Mouse (Mus musculus) kidney, postnatal 0 days (tissue): Measurements from ENCODE around the gene Prkca. TPM values are rescaled to one million over a fixed set of nuclear protein-coding genes. Genes with fewer than 3 reads are reported as not detected.

Experiments
- ATAC-seq: fragments of 200-750 bp; cut with Nextera tagmentation; replicated peaks from 2 replicates; pipeline ENCODE4 v1.8.0; 2017; ENCODE audit warnings: low read depth, moderate number of reproducible peaks, moderate TSS enrichment, moderate library complexity; ENCODE audit not compliant: low FRiP score
- DNase-seq: peaks from one replicate; pipeline ENCODE4 v3.0.0-alpha.2; 2016; ENCODE audit warnings: low spot score
- H3K27ac ChIP-seq: fragments of 300-500 bp; sonication (generic); 2 replicates; pipeline ENCODE4 v1.5.1; 2014; ENCODE audit warnings: mild to moderate bottlenecking
- H3K27me3 ChIP-seq: fragments of 300-500 bp; sonication (generic); 2 replicates; pipeline ENCODE4 v1.6.1; 2014; ENCODE audit warnings: low read length, mixed read lengths; ENCODE audit not compliant: insufficient read depth
- H3K36me3 ChIP-seq: fragments of 300-500 bp; sonication (generic); 2 replicates; pipeline ENCODE4 v1.6.1; 2014; ENCODE audit warnings: low read length, mixed read lengths; ENCODE audit not compliant: insufficient read depth
- H3K4me1 ChIP-seq: fragments of 300-500 bp; sonication (generic); replicated peaks from 2 replicates; pipeline ENCODE4 v1.6.1; 2014; ENCODE audit warnings: antibody characterized with exemption, low read length, mixed read lengths; ENCODE audit not compliant: insufficient read depth
- H3K4me2 ChIP-seq: fragments of 300-500 bp; sonication (generic); 2 replicates; pipeline ENCODE4 v1.6.1; 2014; ENCODE audit warnings: mild to moderate bottlenecking, low read length, moderate library complexity, mixed read lengths
- H3K4me3 ChIP-seq: fragments of 300-500 bp; sonication (generic); replicated peaks from 2 replicates; pipeline ENCODE4 v1.5.1; 2014; ENCODE audit warnings: low read depth, low read length
- H3K9ac ChIP-seq: fragments of 300-500 bp; sonication (generic); 2 replicates; pipeline ENCODE4 v1.6.1; 2014; ENCODE audit warnings: low read depth, low read length
- H3K9me3 ChIP-seq: fragments of 300-500 bp; sonication (generic); replicated peaks from 2 replicates; pipeline ENCODE4 v1.6.1; 2016; ENCODE audit warnings: low read length, inconsistent platforms, mixed read lengths
- CTCF ChIP-seq: IDR thresholded peaks from 2 replicates; pipeline ENCODE4 v1.5.1; 2016; ENCODE audit warnings: antibody characterized with exemption, low read depth, mild to moderate bottlenecking, moderate library complexity
- WGBS: fragments of 180-500 bp; shearing (Covaris S2); extraction: QIAGEN DNeasy Blood & Tissue Kit; methylation state at CpG from one replicate; pipeline ENCODE4 v1.1.7; 2014; 5-methylcytosine and 5-hydroxymethylcytosine counted together
- polyA plus RNA-seq: library from polyadenylated mRNA; unstranded; fragments of >200 nt; fragmentation: Nextera tagmentation; extraction: Ambion mirVana; gene quantifications from 2 replicates; pipeline ENCODE4 v1.2.1, GENCODE M21; 2015

The Prkca gene
- polyA plus RNA-seq, 1 experiment from 2014 or later, result 9.3 TPM

DNA sequence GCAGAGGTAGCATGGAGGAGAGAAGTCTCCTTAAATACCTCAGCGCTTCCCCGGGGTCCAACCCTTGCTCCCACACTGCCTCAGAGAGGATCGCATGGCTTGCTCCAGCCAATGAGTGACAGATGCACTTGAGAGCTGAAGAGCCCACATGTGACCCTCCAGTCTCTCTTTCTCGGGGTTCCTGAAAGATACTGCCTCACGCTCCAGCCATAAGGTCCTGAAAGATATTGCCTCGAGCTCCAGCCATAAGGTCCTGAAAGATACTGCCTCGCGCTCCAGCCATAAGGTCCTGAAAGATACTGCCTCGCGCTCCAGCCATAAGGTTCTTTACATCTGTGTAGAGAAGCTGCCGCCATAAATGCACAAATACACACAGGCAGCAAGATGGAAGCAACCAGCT lies 24.6 kb downstream of the Prkca start:
- whole genome bisulfite sequencing, result 82% methylated on average over 11 of the region's 11 CpGs
- ATAC-seq, result no peak
- H3K9me3 ChIP-seq, result no peaks in the 10 kb centered on the region

DNA sequence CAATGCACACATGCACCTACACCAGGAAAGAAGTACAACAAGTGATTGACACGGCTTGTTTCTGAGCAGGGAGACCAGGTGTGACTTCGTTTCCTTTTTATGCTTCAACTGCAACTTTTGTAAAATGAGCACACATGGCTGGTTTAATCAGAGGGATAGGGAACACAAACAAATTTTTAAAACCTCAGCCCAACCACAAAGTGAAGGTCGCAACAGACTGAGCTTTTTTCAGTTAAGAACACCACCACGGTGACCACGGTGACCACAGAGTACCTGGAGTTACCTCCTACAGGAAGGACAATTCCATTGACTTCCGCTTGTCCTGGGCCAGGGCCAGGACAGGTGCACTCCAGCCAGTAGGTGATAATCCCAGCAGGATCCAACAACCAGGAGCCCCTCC lies 25.9 kb downstream of the Prkca start:
- 0 out of 2 replicates have a peak, but pooled peaks cover 2% of the 10 kb centered on the region for H3K4me1 ChIP-seq
- no peak for DNase-seq
- ATAC-seq, result no peak
- WGBS, result 70% methylated on average over 6 of the region's 6 CpGs
- H3K9me3 ChIP-seq, result no peaks in the 10 kb centered on the region
- no peak for TF ChIP-seq CTCF
- H3K4me3 ChIP-seq, result no peak overlapping the region
- no peaks in the 10 kb centered on the region for H3K27me3 ChIP-seq
- no peak overlapping the region for H3K4me2 ChIP-seq
- no peak overlapping the region for H3K9ac ChIP-seq
- H3K36me3 ChIP-seq, result no peaks in the 10 kb centered on the region
- H3K27ac ChIP-seq, result no peak overlapping the region

More for the DNA sequence above, 24.6 kb downstream of the Prkca start:
- Histone ChIP-seq H3K9ac (no peak overlapping the region), H3K4me1 (no peaks in the 10 kb centered on the region), H3K27me3 (no peaks in the 10 kb centered on the region), H3K27ac (no peak overlapping the region), H3K4me3 (no peak overlapping the region), H3K4me2 (no peak overlapping the region), H3K36me3 (no peaks in the 10 kb centered on the region)
- no peak for TF ChIP-seq CTCF
- DNase-seq, result no peak

DNA sequence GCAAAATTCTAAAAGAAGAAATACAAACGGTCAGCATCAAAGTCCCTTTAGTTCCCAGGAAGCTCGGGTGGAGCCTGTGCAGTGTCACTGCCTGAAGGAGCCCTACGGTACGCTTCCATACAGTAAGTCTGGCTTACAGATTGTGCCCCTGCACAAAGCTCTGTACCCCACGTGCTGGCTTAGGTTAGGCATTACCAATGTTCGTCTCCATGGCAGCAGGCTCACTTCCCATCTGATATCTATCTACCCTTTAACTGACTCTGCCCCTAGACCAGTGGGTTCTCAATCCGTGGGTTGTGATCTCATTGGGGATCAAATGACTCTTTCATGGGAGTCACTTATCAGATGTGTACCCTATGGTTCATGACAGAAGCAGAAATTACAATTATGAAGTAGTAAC lies 28.0 kb downstream of the Prkca start:
- no peak for ATAC-seq
- Histone ChIP-seq H3K9me3 (no peaks in the 10 kb centered on the region), H3K4me2 (no peak overlapping the region), H3K9ac (no peak overlapping the region), H3K27me3 (no peaks in the 10 kb centered on the region), H3K27ac (no peak overlapping the region), H3K4me3 (no peak overlapping the region), H3K4me1 (peaks cover 2% of the 10 kb centered on the region; the same call in 1 of the 2 replicates), H3K36me3 (no peaks in the 10 kb centered on the region)
- 71% methylated on average over 7 of the region's 7 CpGs for WGBS
- DNase-seq, result no peak
- TF ChIP-seq CTCF, result no peak

DNA sequence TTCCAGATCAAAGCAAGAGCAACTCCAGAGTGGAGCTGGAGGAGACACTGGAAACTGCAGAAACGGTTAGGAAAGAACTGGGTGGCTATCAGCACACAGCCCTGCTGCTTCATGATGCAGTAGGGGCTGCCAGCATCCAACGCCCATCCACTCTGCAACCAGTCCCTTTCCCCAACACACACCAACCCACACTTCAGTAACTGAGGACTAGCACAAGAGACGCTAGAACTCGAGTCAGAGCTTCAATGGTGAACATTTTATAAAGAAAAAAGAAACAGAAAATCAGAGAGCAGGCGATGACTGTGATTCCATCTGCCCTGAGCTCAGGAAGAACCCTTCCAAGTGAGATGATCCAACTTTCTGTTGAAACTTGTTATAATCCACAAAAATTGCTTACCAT lies 31.2 kb downstream of the Prkca start:
- no peak for TF ChIP-seq CTCF
- no peaks in the 10 kb centered on the region for H3K9me3 ChIP-seq
- no peaks in the 10 kb centered on the region for H3K36me3 ChIP-seq
- DNase-seq, result no peak
- no peak overlapping the region for H3K9ac ChIP-seq
- H3K27ac ChIP-seq, result no peak overlapping the region
- no peak overlapping the region for H3K4me2 ChIP-seq
- peaks cover 2% of the 10 kb centered on the region; the same call in 1 of the 2 replicates for H3K4me1 ChIP-seq
- 72% methylated on average over 5 of the region's 5 CpGs for WGBS
- no peaks in the 10 kb centered on the region for H3K27me3 ChIP-seq
- H3K4me3 ChIP-seq, result no peak overlapping the region
- no peak for ATAC-seq

DNA sequence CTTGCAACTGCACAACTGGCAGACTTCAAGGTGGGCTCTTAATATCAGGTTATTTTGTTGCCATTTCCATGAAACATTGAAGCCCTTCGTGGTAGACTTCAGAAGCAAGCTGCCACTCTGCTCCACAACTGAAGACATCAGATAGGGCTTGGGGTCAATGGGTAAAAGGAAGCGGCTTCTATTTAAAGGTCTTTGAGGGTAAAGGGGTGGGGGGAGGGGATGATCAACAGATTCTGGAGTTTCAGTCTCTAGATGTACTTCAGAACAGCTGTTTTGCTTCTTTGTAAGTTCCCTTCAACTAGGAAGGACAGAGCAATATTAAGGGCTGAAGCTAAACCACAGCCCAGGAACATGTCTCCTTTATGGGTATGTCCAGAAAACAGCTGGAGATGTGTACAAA lies 31.8 kb downstream of the Prkca start:
- Histone ChIP-seq H3K4me3 (no peak overlapping the region), H3K4me2 (no peak overlapping the region), H3K9me3 (no peaks in the 10 kb centered on the region), H3K27me3 (no peaks in the 10 kb centered on the region), H3K4me1 (peaks cover 2% of the 10 kb centered on the region; the same call in 1 of the 2 replicates), H3K27ac (no peak overlapping the region), H3K36me3 (no peaks in the 10 kb centered on the region), H3K9ac (no peak overlapping the region)
- DNase-seq (peak; percentile 37), ATAC-seq (no peak)
- 44% methylated on average over 2 of the region's 2 CpGs for WGBS
- no peak for TF ChIP-seq CTCF

DNA sequence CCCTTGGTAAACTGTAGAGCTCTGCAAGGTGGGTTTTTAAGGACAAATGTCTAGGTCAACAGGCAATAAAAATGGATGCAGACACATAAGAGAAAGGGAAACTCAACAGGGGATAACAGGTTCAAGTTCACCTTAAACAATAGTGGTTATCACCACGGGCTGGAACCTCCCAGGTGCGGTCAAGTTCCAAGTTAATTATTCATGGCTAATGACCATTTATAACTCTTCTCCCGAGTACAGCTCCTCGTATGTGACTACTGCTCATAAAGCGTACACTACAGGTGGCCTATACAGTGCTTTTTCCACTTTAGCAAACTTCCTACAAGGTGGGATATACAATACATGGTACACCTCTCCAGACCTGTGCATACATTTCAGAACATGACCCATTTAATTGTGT lies 33.9 kb downstream of the Prkca start:
- no peak for DNase-seq

GRCm38 (mm10) chr11:108308253-108308652 lies 35.5 kb downstream of the Prkca start:
- Histone ChIP-seq H3K9ac (no peak overlapping the region), H3K36me3 (no peaks in the 10 kb centered on the region), H3K9me3 (no peaks in the 10 kb centered on the region), H3K27ac (no peak overlapping the region), H3K4me3 (no peak overlapping the region), H3K4me2 (no peak overlapping the region), H3K27me3 (no peaks in the 10 kb centered on the region), H3K4me1 (peaks cover 2% of the 10 kb centered on the region; the same call in 1 of the 2 replicates)
- 94% methylated on average over 5 of the region's 5 CpGs for WGBS
- DNase-seq (no peak), ATAC-seq (no peak)
- no peak for TF ChIP-seq CTCF

More for the DNA sequence above, 33.9 kb downstream of the Prkca start:
- WGBS, result 44% methylated on average over 5 of the region's 5 CpGs
- TF ChIP-seq CTCF, result no peak
- no peaks in the 10 kb centered on the region for H3K9me3 ChIP-seq
- no peak overlapping the region for H3K27ac ChIP-seq
- no peak overlapping the region for H3K9ac ChIP-seq
- no peak overlapping the region for H3K4me2 ChIP-seq
- no peaks in the 10 kb centered on the region for H3K36me3 ChIP-seq
- ATAC-seq, result no peak
- no peaks in the 10 kb centered on the region for H3K27me3 ChIP-seq
- no peak overlapping the region for H3K4me3 ChIP-seq
- peaks cover 2% of the 10 kb centered on the region; the same call in 1 of the 2 replicates for H3K4me1 ChIP-seq
